Mouse (Mus musculus) forebrain, postnatal 0 days (tissue): Measurements from ENCODE around the gene Kif6. TPM values are rescaled to one million over a fixed set of nuclear protein-coding genes. Genes with fewer than 3 reads are reported as not detected.

ENCODE experiments used
- ATAC-seq: fragments of 200-750 bp; cut with Nextera tagmentation; 2 replicates; pipeline ENCODE4 v1.8.0; 2017; ENCODE audit warnings: mild to moderate bottlenecking, moderate library complexity
- DNase-seq: peaks from one replicate; pipeline ENCODE4 v3.0.0-alpha.2; 2015
- H3K27ac ChIP-seq: fragments of 300-500 bp; sonication (generic); 2 replicates; pipeline ENCODE4 v1.5.1; 2014; ENCODE audit warnings: low read depth, mild to moderate bottlenecking, antibody characterized with exemption, low read length, moderate library complexity, mixed read lengths
- H3K27me3 ChIP-seq: fragments of 300-500 bp; sonication (generic); 2 replicates; pipeline ENCODE4 v1.6.1; 2014; ENCODE audit warnings: mild to moderate bottlenecking, low read length, mixed read lengths; ENCODE audit not compliant: insufficient read depth
- H3K36me3 ChIP-seq: fragments of 300-500 bp; sonication (generic); 2 replicates; pipeline ENCODE4 v1.6.1; 2014; ENCODE audit warnings: mild to moderate bottlenecking, moderate library complexity; ENCODE audit not compliant: insufficient read depth
- H3K4me1 ChIP-seq: fragments of 300-500 bp; sonication (generic); 2 replicates; pipeline ENCODE4 v1.6.1; 2014; ENCODE audit warnings: antibody characterized with exemption; ENCODE audit not compliant: insufficient read depth
- H3K4me2 ChIP-seq: fragments of 300-500 bp; sonication (generic); 2 replicates; pipeline ENCODE4 v1.6.1; 2014; ENCODE audit warnings: low read depth, mild to moderate bottlenecking, moderate library complexity
- H3K4me3 ChIP-seq: fragments of 300-500 bp; sonication (generic); 2 replicates; pipeline ENCODE4 v1.5.1; 2014; ENCODE audit warnings: low read depth, low read length, mixed read lengths
- H3K9ac ChIP-seq: fragments of 300-500 bp; sonication (generic); 2 replicates; pipeline ENCODE4 v1.6.1; 2014; ENCODE audit warnings: mild to moderate bottlenecking
- H3K9me3 ChIP-seq: fragments of 300-500 bp; sonication (generic); 2 replicates; pipeline ENCODE4 v1.6.1; 2016; ENCODE audit warnings: low read length
- CTCF ChIP-seq: sonication (generic); IDR thresholded peaks from 2 replicates; pipeline ENCODE4 v1.5.1; 2016; ENCODE audit warnings: antibody characterized with exemption, control low read depth, low read depth
- WGBS: fragments of 180-500 bp; shearing (Covaris S2); extraction: QIAGEN DNeasy Blood & Tissue Kit; methylation state at CpG from one replicate; pipeline ENCODE4 v1.1.7; 2014; 5-methylcytosine and 5-hydroxymethylcytosine counted together
- polyA plus RNA-seq: library from polyadenylated mRNA; unstranded; fragments of >200 nt; fragmentation: Nextera tagmentation; extraction: Ambion mirVana; gene quantifications from 2 replicates; pipeline ENCODE4 v1.2.1, GENCODE M21; 2015
- total RNA-seq: library from RNA; depleted of rRNA; stranded (reverse); fragments of >200 nt; gene quantifications from 2 replicates; pipeline ENCODE4 v1.2.3, GENCODE M21; 2014

Kif6 gene
- total and polyA plus RNA-seq, 2 experiments from 2014 or later = 2.0 to 7.4 TPM

DNA sequence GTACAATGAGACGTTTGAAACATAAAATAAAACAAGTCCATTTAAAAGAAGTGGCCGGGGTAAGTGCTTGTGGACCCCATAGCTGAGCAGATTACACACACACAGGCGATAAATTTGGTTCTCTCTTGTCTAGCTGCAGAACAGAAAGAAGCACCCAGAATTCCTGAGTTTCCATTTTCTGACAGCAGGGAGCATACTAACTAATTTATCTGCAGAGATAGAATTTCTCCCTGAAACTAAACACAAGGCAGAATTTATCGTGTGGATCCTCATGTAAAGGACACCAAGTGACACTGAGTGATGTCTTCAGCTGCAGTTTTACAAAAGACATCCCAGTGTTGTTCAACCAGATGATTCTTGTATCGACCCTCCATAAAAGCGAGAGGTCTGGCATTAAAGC is 260.5 kb downstream of the Kif6 start:
- no peak overlapping the region for H3K4me2 ChIP-seq
- no peak overlapping the region for H3K4me3 ChIP-seq
- WGBS = 43% methylated on average over 6 of the region's 6 CpGs
- H3K36me3 ChIP-seq = no peaks in the 10 kb centered on the region
- H3K27ac ChIP-seq = peak overlapping the region; percentile 50; the same call in 1 of the 2 replicates
- ATAC-seq (peak; percentile 34; the same call in 1 of the 2 replicates), DNase-seq (peak; percentile 53)
- peaks cover 4% of the 10 kb centered on the region; the same call in 1 of the 2 replicates for H3K4me1 ChIP-seq
- H3K27me3 ChIP-seq = no peaks in the 10 kb centered on the region
- TF ChIP-seq CTCF = peak; percentile 38
- H3K9me3 ChIP-seq = no peaks in the 10 kb centered on the region
- no peak overlapping the region for H3K9ac ChIP-seq

DNA sequence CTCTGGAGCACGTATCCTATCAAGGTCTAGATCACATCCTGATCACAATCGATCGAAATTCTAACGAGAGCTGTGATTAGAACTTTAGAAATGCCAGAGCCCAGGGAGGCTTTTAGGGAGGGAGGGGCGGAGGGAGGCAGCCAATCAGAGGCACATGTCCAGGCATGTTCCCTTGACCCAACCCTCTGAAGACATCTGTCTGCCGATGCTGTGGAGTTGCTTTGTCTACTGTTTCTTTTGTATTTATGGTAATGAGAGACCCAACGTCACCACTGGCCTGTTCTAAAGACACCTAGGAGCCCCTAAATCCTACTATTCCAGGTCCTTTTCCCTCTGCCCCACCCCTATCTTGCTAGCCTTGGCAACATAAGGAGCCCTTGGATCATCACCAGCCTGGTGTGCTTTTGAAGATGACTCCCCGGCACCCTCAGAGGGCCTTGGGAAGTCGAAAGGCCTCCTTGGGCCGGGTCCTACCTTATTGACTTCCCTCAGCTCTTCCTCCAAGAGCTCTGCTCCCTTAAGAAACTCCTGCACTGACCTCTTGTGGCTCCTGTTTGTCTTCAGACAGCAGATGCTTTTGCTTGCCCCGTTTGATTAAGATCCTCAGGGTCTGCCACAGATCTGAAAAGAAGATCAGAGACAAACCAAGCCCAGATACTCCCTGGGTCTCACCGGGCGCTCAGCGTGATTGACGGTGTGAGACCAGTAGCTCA is 261.2 kb downstream of the Kif6 start:
- TF ChIP-seq CTCF = peak; percentile 39; the same call in 1 of the 2 replicates
- Histone ChIP-seq H3K4me3 (no peak overlapping the region), H3K9me3 (no peaks in the 10 kb centered on the region), H3K4me1 (peaks cover 4% of the 10 kb centered on the region; the same call in 1 of the 2 replicates), H3K27ac (no peak overlapping the region), H3K4me2 (no peak overlapping the region), H3K36me3 (no peaks in the 10 kb centered on the region), H3K27me3 (no peaks in the 10 kb centered on the region), H3K9ac (no peak overlapping the region)
- 55% methylated on average over 15 of the region's 15 CpGs for WGBS
- no peak for ATAC-seq
- no peak for DNase-seq

DNA sequence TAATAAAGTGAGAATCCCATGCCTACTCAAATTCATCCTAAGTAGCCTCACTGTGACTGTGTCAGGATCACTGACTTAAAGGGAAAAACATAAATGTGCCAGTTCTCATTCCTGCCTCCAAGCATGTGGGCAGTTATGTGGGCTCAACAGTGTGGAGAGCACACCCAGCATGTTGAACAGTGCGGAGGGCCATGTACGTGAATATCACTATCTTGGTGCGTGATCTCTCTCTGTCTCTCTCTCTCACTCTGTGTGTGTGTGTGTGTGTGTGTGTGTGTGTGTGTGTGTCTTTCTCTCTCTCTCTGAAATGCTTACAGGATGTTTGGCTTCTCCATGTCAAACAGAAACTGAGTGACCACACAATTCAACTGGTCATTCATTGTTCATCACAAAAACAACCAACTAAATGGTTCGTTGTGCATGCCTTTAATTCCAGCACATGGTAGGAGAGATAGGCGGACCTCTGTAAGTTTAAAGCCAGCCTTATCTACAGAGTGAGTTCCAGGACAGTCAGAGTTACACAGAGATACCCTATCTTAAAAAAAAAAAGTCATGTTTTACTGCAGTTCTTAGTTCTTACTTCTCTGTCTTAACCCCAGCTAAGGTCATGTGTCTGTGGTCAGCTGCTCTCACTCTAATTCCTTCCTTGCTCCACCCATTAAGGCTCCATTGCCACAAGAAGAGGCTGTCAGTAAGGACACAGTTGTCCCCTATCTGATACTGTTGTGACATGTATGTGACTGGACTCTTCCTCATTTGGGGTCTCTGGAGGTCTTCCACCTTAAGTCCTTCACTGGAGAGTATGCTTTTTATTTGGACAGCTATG is 266.2 kb downstream of the Kif6 start:
- Histone ChIP-seq H3K36me3 (no peaks in the 10 kb centered on the region), H3K27me3 (no peaks in the 10 kb centered on the region), H3K27ac (no peak overlapping the region), H3K9me3 (no peaks in the 10 kb centered on the region), H3K4me1 (no peaks in the 10 kb centered on the region), H3K4me2 (no peak overlapping the region), H3K4me3 (no peak overlapping the region), H3K9ac (no peak overlapping the region)
- 86% methylated on average over 5 of the region's 5 CpGs for WGBS
- ATAC-seq = no peak
- no peak for TF ChIP-seq CTCF
- no peak for DNase-seq

DNA sequence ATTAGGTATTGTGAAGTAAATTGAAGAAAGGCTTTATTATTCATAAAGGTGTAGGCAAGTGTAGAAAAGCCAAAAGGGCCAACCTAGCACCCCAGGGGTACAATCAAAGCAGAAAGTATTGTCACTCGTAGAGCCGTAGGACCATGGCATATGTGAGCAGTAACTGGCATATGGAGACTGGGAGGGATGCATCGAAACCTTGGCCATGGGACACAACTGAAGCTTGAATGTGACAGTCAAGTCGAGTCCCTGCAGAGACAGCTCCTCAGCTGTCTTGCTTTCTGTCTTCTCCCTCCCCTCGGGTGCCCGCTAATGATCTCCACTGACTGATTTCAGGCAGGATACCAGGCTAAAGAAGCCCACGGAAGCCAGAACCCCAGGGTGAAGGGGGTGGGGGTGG is 266.9 kb downstream of the Kif6 start:
- no peaks in the 10 kb centered on the region for H3K4me1 ChIP-seq
- no peak for DNase-seq
- no peak overlapping the region for H3K4me3 ChIP-seq
- ATAC-seq = peak; percentile 25; the same call in 1 of the 2 replicates
- WGBS = 59% methylated on average over 7 of the region's 7 CpGs
- H3K9me3 ChIP-seq = no peaks in the 10 kb centered on the region
- H3K27ac ChIP-seq = no peak overlapping the region
- H3K9ac ChIP-seq = no peak overlapping the region
- no peaks in the 10 kb centered on the region for H3K36me3 ChIP-seq
- no peaks in the 10 kb centered on the region for H3K27me3 ChIP-seq
- no peak overlapping the region for H3K4me2 ChIP-seq
- TF ChIP-seq CTCF = no peak

DNA sequence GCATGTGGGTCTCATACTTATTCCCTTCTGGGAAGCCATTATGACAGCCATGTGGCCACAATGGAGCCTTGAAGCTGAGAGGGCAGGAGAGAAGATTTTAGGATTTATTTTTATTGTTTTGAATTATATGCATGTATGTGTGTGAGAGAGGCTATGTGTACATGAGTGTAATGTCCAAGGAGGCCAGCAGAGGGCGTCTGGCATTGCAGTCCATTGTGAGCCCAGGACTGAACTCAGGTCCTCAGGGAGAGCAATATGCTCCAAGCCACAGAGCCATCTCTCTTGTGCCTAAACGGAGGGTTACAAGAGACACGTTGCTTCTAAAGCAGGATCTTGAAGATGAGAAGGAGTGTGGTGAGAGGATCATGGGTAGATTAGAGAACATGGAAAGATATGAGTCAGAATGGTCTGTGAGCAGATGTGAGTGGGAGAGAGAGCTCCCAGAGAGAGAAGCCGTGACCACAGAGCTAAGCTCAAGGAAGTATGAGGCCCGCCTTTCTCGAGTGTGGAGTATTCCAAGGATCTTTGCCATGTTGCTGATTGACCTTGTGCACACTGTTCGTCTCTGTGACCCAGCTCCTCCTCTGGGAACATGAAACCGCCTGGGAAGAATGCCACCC is 268.3 kb downstream of the Kif6 start:
- no peak overlapping the region for H3K4me3 ChIP-seq
- no peak overlapping the region for H3K9ac ChIP-seq
- H3K9me3 ChIP-seq = no peaks in the 10 kb centered on the region
- H3K27ac ChIP-seq = no peak overlapping the region
- ATAC-seq (no peak), DNase-seq (no peak)
- WGBS = 88% methylated on average over 8 of the region's 8 CpGs
- TF ChIP-seq CTCF = peak; percentile 48
- no peaks in the 10 kb centered on the region for H3K36me3 ChIP-seq
- H3K4me1 ChIP-seq = no peaks in the 10 kb centered on the region
- no peak overlapping the region for H3K4me2 ChIP-seq
- no peaks in the 10 kb centered on the region for H3K27me3 ChIP-seq

DNA sequence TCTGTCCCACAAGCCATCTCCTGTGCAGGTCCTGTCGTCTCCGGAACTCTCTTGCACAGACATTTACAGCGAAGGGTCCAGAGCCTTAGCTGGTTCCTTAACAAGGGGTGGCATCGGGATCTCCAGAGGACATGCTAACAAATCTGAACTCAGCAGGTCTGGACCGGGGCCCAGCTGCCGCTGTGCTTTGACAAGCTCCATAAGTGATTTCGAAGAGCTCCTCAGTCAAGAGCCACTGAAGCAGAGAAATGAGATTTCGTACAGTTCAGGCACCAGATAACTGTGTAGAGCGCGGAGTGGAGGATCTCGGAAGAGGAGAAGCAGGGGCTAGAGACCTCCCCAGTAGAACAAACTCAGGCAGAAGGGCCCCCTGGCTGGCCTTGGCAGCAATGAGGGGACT is 270.1 kb downstream of the Kif6 start:
- no peaks in the 10 kb centered on the region for H3K4me1 ChIP-seq
- no peak overlapping the region for H3K4me2 ChIP-seq
- DNase-seq (no peak), ATAC-seq (peak; percentile 25)
- H3K4me3 ChIP-seq = no peak overlapping the region
- no peaks in the 10 kb centered on the region for H3K36me3 ChIP-seq
- H3K27ac ChIP-seq = no peak overlapping the region
- H3K9me3 ChIP-seq = no peaks in the 10 kb centered on the region
- H3K9ac ChIP-seq = no peak overlapping the region
- no peaks in the 10 kb centered on the region for H3K27me3 ChIP-seq
- WGBS = 47% methylated on average over 11 of the region's 11 CpGs
- no peak for TF ChIP-seq CTCF

DNA sequence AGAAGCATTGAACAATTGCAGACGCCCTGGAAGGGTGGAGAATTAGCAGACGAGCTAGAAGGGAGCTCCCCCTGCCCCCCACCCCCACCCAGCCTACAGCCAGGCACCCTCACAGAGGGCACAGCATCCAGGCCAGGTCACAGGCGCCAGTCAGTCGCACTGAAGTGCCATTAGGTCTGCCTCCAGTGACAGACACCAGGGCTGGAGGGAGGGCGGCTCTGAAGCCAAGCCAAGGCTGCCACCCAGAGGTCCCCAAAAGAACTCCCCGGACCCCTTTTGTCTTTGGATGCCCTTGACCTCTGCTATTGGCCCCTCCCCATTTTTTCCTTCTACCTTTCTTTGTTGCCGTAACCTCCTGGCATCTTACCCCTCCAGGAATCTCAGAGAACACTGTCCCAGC is 274.7 kb downstream of the Kif6 start:
- 32% methylated on average over 7 of the region's 7 CpGs for WGBS
- DNase-seq (peak; percentile 51), ATAC-seq (peak; percentile 47; the same call in 1 of the 2 replicates)
- no peaks in the 10 kb centered on the region for H3K27me3 ChIP-seq
- H3K27ac ChIP-seq = no peak overlapping the region
- H3K4me3 ChIP-seq = no peak overlapping the region
- no peak overlapping the region for H3K4me2 ChIP-seq
- peak; percentile 62 for TF ChIP-seq CTCF
- H3K4me1 ChIP-seq = no peaks in the 10 kb centered on the region
- H3K9ac ChIP-seq = no peak overlapping the region
- H3K36me3 ChIP-seq = no peaks in the 10 kb centered on the region
- no peaks in the 10 kb centered on the region for H3K9me3 ChIP-seq
